Mouse (Mus musculus): Measurements from ENCODE around the gene H2afz.

- no peak for TF ChIP-seq CTCF (IDR thresholded peaks at IDR 0.05; ENCODE audit: borderline replicate concordance, control insufficient read depth, extremely low read depth, insufficient read depth, low read length, poor library complexity)
- TF ChIP-seq POLR2A (IDR thresholded peaks at IDR 0.05; ENCODE audit: control insufficient read depth, extremely low read depth, insufficient read depth, low read length, poor library complexity): no peak
These were observed 26.8 kb downstream of the H2afz start for GRCm38 (mm10) chr3:137891089-137891488.
